Mouse (Mus musculus) ovary, postnatal 14 days (tissue): ENCODE measurements at regions not wholly inside any gene's neighbourhood (a gene's known extent, or its start where the extent isn't known, plus 50 kb on each side); places are given as distances from the start of the nearest gene placed in this dataset.

ENCODE experiments used
- DNase-seq: peaks from one replicate; pipeline ENCODE4 v3.0.0; 2022; ENCODE audit warnings: low spot score

DNA sequence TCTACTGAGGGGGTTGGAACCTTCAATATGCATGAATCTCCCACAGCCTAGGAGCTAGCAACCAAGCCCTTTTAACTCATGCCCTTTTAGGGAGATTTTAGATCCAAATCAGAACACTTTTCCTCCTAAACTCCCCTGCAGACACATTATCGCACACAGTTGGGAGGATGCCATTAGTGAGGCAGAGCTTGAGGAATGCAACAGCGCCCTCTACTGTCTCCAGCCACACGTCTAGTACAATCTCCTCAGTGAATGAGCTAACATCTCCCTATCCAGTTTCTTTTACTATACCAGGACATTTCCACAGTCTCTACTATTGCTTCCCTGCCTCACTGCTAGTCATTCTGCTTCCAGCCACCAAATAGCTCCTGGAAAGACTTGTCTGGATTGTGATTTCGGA lies 59.3 kb downstream of the 1700080O16Rik start:
- peak; percentile 55 for DNase-seq

DNA sequence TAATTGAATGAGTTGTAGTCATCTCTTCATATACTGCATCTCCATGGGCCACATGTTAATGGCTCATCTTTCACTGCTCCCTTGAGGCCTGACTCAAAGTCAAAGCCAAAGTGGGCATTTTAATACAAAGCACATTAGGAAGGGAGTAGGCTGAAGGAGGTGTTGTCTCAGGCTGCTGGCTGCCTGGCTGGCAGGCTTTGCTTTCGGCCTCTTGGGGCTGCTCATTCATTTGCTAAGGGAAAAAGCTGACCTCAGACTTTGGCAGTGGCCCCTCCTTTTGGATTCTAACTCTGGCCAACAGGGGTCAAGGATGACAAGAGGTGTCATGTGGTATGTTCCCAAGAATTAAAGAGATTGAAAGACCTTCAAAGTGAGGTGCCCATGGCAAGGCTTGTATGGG lies 61.0 kb downstream of the 1700080O16Rik start:
- DNase-seq = no peak

DNA sequence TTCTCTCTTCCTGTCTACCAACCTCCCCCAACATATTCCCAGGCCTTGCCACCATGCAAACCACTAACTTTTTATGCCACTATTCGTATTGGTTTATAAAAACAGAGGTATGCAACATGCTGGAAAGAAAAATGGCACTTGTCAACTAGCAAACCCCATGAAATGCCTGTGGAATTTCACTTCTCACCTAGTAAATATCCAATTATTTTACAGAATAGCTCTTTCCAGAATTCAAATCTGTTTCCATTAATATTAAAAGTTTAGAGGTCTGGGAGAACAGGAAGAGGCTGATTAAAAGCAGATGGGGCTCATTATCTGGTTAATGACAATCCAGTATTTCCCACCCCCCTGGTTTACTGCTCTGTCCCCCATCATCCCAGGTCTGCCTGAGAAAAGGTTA lies 62.0 kb downstream of the 1700080O16Rik start:
- DNase-seq = no peak

DNA sequence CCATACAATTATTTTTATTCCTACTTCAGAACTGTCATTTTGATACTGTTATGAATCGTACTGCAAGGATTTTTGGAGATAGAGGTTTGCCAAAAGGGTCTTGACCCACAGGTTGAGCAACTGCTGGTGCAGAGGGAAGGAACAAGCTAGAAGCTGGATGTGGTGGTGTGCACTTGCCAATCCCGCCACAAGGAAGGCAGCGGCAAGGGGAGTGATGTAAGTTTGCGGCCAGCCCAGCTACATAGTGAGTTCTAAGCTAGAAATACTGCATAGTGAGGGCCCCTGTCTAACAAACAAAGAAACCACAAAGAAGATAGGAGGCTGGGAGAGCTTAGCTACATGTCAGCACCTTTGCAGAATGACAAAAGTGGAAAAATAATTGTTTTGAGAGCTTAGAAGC lies 74.1 kb downstream of the 1700080O16Rik start:
- DNase-seq = no peak

DNA sequence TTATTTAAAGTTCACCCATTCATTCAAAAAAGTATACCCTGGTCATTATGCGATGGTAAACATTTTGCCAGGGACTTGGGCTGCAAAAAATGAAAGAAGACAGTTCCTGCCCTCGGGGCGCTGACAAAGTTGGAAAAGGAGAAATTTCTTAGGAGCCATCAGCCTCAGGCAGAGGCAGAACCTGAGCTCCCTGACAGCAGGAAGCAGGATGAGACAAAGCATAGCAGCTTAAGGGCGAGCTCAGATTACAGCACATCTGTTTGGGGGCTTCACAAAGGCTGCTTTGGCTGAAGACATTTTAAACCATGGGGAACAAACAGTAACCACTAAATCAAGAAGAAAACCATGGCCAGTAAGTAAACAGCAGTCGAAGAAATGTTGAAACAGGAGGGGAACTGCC lies 75.5 kb downstream of the 1700080O16Rik start:
- DNase-seq = no peak

DNA sequence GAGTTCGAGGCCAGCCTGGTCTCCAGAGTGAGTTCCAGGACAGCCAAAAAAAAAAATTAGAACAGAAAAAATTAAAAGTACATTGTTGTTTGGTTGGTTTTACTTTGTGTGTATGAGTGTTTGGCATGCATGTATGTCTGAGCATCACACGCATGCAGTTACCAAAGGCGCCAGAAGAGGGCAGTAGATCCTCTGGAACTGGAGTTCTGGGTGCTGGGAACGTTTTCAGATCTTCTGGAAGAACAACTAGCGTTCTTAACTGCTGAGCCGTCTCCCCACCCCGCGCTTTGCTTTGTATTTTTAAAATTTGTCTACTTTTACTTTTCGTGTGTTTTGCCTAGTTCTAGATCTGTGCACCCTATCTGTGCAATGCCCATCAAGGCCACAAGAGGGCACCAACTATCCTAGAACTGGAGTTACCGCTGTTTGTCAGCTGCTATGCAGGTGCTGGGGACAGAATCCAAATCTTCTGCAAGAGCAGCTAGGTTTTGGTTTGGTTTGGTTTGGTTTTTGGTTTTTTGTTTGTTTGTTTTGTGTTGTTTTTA lies 76.9 kb downstream of the 1700080O16Rik start:
- no peak for DNase-seq

DNA sequence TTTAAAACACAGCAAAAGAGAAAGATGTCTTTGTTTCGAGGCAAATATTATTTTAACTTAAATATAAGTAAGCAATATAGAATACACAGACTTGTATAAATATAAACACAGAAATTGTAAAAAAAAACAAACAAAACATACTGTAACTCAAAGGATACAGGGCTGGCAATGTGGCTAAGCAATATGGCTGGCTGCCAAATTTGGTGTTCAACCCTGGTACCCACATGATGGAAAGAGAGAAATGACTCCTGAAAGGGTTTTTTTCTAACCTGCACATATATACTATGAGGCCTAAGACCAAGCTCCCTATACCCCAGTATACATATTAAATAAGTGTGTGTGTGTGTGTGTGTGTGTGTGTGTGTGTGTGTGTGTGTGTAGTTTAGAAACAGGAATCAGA lies 79.9 kb downstream of the 1700080O16Rik start:
- DNase-seq = no peak

DNA sequence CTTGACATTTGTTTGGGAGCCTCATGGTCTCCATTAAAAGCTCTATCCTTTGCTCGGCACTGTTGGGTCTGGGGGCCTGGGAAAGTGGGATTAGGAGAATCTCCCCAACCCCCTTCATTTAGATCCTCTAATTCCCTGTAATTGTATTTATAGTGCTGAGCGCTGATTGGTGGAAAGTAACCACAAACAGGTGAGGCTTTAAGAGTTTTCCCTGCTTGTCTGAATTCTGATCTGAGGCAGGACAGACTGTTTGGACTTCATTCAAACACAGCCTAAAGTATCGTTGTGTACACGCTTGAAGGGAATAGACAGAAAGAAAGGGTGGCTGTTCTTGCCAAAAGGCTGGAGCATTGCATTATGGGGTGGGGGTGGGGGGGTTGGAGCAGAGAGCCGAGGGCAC lies 85.1 kb upstream of the Usp26 start:
- DNase-seq = no peak
